Mouse (Mus musculus): ENCODE results near the gene Naga.
"Not testable (repeated sequence)": the region's sequence is repeated elsewhere in the genome, so short reads cannot be mapped to it uniquely, and the experiment has no call there.

Naga gene

DNA sequence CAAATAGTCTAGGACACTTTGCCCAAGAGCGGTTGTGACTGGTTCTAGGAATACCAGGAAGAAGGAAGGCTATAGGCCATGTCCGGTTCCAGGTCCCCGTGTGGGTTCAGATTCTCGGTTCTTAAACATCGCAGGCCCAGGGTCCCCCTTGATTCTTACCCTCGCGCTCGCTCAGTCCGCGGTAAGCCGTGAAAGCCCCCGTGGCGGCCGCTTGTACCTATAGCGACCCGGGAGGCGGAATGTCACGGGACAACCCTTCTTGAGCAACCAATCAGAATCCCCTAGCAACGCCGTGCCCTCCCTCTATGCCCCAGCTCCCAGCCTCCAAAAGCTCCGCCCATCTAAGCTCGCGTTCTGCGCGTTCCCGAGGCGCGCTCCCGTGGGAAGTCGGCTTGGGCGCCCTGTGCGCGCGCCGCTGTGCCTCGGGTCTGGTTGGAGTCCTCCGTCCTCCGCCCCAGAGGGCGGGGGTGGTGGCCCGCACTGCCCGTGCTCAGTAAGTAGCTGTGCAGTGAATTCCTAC lies at the start of gene Naga, which contains the start of the genes Pheta2 and Smdt1:
Gene Naga, minus strand, starts transcription at position 333 of the 520 bp plus-strand sequence.
Gene Pheta2, plus strand, starts transcription at position 350 of the 520 bp plus-strand sequence.
Gene Smdt1, plus strand, starts transcription at position 367 of the 520 bp plus-strand sequence.
- DNase-seq (ENCODE audit: low spot score), result peak; percentile 97

DNA sequence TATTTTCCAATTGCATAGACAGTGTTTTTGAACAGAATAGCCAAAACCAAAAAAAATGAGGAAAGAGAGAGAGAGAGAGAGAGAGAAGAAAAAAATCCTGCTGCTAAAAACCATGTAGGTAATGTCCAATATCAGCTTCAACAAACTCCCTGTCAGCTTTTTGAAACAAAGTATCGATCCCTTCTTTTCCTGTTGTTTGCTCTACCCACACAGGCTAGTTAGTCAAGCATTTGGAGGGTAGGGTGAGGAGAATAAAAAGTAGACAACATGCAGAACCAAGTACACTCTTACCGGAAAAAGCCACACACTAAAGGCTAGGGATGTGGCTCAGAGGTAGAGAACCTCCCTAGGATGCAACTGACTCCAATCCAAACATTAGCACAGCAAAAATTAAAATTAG lies 47.0 kb upstream of the Naga start:
- no peak for DNase-seq (ENCODE audit: low spot score)

DNA sequence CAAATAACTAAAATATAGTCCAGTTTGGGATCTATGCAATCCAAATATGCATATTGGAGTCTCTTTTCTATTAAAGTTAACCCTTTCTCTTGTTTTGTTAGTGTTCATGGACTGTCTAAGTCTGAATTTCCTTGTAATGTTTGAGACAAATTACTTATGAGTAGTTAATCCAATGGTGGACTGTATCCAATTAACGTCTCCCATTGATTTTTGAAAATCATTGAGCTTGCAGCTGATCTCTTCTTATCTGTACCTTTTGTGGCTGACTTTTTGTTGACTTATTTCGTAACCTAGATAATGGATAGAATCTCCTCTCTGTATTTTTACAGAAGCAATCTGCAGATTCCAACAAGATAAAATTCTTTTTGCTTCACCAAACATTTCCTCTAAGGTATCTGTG lies 43.7 kb upstream of the Naga start:
- no peak for DNase-seq (ENCODE audit: low spot score)

DNA sequence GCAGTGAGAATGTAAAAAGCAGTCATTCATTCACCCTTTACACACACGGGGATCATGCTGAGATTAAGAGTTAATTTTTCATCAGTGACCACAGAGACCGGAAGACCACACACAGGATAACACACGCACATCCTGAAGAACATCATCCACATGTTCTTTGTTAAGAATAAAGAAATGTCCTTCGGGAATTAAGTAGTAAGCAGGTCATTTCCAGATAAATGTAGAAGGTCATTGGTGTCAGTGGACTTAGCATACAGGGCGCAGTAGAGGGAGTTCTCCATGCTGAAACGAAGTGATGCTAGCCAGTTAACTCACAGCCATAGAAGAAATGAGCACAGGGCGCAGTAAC lies 42.0 kb upstream of the Naga start:
- DNase-seq (ENCODE audit: low spot score), result no peak

DNA sequence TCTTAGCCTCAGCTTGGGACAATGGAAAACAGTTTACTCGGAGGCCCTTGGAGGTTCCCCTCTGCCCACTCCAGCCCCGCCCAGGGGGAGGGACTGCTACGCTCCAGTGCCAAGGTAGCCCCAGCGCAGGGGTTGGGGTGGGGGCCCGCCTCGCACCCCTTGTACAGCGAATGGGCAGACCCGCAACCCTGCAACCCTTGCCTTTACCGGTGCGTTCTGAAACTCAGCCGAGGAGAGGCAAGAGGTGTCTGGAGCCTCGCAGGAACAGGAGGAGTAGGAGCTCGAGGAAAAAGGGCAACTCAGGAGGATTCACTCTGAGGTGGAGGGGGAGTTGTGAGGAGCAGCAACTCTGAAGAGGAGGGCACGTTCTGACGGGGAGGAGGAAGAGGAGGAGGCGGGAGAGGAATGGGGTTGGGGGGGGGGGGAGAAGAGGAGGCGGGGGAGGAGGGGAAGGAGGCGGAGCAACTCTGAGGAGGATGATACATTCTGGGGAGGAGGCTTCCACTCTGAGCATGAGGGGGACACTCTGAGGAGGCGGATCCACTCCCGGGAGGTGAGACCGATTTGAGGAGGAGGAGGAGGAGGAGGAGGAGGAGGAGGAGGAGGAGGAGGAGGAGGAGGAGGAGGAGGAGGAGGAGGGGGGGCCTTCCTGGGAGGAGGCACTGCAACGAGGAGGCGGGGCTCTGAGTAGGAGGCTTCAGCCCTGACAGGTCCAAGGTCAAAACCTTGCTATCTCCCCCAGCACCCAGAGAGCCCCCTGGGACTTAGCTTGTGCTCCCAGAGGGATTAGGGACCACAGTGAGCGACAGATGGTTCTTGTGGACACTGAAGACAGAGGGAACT lies 41.4 kb upstream of the Naga start, which contains the start of gene Cyp2d22:
Gene Cyp2d22, minus strand, starts transcription at position 390 of the 843 bp plus-strand sequence.
- peak; percentile 83 for DNase-seq (ENCODE audit: low spot score)

DNA sequence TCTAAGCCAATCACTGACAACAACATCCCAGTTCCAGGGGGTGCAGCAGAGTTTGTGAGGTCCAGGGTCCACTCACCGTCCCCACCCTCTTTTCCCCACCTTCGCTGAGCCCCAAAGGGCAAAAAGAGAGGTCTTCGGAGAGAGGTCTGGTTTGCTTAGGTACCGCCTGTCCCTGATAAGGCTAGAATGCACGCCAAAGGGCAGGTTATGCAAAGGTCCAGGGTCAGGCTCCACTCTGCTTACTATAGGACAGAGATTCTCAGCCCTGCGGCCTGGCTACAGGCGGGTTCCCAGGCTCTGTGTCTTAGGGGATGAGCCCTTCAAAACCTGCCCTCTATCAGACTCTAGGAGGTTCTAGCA lies 40.8 kb upstream of the Naga start:
- DNase-seq (ENCODE audit: low spot score), result peak; percentile 81

DNA sequence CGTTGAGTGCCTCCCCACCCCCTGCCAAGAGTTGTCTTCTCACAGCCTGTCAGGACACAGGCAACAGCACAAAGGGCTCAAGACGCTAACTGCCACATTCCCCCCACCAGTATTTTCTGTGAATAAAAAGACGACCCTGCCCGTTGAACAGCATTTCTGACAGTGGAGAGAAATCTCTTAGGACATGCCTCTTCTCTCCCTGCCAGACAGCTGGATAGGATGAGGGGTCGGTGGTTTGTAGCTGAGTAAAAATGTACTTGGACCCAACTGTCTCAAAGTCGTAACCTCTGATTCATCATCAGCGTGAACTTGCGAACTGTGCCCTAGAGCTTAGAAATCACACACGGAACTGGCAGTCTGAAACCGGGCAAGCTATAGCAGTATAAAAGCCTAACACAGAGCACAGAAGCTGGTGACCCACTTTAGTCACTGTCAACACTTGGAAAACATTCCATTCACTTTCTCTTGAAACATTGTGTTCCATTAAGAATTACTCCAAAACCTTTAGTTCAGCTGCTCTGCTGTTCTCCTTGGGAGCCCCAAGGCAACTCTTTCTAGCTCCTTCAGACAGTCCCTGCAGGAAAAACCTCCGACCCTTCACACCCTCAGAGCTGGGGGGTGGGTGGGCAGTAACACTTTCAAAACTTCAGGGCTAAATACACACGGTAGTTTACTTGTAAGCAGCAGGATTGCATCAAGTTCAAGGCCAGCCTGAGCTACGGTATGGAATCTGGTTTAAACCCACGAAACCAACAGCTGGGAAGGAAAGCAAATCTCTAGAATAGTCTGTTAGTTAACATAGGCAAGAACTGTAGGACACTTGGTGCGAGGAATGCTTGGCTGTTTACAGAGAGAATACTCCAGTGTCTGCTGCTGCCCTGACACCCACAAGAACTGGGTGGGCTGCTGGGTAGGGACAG lies 39.8 kb upstream of the Naga start:
- DNase-seq (ENCODE audit: low spot score), result peak; percentile 37

DNA sequence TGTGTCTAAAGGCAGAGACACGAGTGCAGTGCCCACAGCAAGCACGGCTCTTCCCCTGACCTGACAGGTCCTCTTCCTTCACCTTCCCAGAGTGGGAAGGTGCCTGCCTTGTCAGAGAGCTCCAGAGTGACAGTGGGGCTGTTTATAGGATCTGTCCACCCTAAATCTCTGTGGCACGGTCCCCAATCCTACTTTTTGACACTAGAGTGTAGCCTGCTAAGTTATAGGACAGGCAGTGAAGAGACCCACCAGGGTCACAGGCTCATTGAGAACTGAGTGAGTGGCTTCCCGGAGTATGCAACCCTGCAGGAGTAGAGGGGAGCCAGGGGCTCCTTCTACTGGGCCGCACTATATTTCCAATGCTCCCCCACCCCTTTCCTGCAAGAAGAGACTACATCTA lies 39.0 kb upstream of the Naga start:
- DNase-seq (ENCODE audit: low spot score), result no peak

DNA sequence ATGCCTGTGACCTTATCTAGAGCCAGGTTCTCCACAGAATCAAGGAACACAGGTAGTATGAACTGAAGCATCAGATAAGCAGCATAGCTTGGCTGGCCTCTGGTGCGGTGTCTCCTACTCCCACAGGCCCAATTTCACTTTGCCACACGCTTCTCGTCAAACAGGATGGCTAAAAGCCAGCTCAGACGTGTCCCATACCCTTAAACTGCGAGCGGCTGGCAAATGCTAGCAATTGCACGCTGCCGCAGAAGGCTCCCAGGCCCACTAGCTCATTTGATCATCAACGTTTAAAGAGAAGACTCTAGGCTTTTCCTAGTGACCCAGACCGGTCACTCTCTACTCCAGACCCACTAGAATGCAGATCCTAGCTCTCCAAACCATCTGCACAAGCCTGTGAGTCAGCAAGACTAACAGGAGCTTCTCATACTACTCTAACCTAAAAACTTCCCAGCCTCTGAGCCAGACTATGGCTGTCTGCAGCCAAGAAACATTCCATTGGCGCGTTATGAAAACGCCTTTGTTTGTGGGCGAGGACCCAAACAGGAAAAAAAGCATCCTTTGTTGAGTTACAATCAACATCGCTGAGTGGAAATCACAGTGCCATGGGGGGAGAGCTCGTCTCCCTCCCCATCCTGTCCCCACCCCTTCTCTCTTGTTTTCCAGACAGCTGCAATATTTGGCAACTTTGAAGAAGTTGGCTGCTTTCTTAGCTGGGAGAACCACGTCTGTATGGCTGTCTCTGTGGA lies 37.8 kb upstream of the Naga start:
- DNase-seq (ENCODE audit: low spot score), result no peak

DNA sequence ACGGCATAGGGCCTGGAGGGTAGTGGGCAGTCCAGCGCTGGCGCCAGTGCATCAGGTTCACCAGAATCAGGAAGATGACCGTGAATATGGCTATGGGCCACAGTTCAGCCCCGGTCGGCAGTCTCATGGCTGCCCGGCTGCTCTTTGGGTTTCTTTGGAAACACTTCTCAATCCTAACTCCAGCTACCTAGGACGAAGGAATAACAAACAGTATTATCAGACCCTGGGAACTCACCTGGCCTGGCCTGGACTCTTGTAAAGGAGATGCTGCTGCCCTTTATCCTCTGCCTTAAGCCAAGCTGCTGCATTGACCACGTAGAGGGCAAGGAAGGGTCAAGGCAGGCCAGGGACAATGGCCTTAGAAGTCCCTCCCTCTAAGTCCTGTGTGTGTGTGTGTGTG lies 37.1 kb upstream of the Naga start:
- no peak for DNase-seq (ENCODE audit: low spot score)

DNA sequence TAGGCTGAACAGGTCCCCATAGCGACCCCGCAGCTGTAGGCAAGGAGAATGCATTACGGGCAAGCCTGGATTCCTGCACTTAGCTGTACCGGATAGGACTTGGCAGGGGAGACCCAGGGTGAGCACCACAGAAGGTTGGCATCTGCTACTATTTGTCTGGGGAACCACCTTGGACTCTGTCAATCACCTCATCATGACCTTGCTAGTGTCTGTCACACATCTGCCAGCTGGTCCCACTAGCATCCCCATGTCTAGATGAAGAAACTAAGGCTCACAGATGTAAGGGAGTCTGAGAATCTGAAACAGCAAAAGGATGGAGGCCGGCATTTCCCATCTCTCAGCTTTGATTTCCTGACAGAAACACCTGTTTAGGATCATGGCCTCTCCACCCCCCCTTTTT lies 35.7 kb upstream of the Naga start:
- DNase-seq (ENCODE audit: low spot score), result no peak

DNA sequence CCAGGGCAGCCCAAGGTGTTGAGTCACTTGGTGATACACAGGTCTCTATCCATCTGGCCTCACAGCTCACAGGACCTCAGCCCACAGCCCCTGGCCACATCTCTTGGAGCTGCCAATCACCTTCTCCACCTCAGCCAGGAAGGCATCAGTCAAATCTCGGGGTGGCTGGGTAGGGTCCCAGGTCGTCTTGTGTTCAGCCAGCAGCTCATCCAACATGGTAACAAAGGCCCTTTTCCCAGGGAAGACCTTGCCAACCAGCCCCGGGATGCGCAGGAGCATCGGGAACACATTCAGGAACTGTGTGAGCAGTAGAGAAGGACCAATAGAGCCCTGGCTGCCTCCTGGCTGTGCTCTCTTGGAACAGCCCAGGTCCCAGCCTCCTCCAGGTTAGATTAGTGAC lies 34.3 kb upstream of the Naga start:
- no peak for DNase-seq (ENCODE audit: low spot score)

DNA sequence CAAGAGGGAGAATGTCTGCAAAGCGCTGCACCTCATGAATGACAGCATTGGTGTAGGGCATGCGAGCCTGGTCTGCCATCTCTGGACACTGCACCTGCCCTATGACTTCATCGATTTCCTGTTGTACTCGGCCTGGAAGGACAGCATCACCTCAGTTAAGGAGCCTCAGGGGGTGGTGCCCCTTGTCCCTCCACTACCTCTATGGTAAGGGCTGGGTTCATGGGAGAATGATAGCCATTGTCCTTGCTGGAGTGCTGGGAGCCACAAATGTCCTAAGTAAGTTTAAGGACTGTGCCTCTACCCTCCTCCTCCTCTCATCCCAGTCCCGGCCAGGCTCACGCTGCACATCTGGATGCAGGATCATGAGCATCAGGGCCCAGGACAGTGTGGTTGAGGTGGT lies 33.7 kb upstream of the Naga start:
- DNase-seq (ENCODE audit: low spot score), result no peak

DNA sequence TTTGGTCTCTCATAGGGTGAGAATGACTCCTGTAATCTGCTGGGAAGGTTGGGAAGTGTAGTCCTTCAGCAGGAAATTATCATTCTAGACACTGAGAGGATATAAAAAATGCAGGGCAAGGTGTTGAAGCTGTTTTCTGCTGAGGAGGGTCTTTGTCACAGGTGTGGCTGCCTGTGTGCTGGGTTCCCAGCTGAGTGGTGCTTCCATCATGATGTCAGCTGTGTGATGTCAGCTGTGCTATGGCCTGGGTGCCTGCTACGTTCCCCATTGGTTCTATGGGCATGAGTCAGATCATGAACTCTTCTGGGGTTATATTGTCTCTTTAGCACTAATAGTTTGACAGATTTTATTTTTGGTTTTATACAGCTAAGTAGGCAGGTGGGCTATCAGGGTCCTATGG lies 30.1 kb upstream of the Naga start:
- no peak for DNase-seq (ENCODE audit: low spot score)

DNA sequence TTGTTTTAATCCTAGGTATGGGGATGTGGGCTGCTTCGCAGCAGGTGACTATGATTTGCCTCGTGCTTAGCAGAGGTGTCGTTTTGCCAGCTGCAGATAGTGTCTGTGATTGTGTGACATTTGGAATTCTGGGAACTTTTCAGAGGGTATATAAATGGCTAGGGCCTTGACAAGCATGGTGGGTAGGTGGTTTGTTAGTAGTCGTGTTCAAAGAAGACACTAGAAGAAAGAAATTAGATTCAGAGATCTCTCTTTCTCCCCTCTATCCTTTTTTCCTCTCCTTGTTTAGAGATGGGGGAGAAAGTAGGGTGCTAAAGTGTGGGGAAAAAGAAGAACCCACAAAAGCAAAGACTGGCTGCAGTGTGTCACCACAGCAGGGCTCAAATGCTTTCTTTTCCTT lies 29.4 kb upstream of the Naga start:
- DNase-seq (ENCODE audit: low spot score), result no peak

DNA sequence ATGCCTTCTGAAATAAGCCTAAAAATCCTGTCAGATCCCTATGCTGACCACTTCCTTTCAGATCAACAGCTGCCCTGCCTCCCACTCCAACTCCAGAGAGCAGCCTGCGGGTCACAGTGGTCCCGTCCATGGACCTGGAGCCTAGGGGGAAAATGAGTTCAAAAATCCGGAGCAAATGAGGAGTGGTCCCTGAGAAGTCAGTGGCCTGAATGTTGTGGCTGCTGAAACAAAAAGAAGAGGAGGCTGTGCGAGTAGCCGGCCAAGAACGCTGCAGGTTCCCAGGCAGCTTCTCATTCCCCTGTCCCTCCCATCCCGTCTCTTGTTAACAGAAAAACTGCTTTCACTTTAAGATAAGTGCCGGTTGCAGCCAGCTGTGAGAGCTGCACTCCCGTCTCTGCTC lies 25.8 kb upstream of the Naga start:
- DNase-seq (ENCODE audit: low spot score), result not testable (repeated sequence)

DNA sequence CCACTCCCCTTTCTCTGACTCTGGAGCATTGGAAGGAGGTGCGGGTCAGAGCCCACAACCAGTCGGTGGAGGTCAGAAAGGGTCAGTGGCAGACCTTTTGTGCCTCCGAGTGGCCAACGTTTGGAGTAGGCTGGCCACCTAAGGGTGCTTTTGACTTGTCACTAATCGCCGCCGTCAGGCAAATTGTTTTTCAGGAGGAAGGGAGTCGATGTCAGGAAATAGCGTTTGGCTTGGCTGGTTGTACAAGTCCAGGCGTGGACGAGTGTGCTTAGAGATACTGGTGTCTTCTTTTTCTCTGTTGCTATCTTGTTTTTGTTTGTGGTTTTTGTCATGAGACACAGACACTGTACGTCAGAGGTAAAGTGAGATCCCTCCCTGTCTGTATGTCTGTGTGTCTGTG lies 25.1 kb upstream of the Naga start:
- DNase-seq (ENCODE audit: low spot score), result not testable (repeated sequence)

DNA sequence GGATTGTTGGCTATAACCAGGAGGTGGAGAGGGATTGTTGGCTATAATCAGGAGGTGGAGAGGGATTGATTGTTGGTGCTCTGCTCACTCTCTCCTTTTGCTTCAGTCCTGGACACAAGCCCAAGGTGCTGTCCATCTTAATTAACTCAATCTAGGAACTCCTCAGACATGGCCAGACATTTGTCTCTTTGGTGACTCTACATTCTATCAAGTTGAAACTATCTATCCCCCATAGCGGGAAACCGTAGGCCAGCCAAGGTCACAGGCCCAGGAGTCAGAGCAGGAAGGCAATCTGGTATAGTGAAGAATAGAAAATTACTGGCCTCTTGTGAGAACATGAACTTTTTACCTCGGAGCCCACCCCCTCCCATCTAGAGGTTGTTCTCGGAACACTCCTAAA lies 23.5 kb upstream of the Naga start:
- no peak for DNase-seq (ENCODE audit: low spot score)

DNA sequence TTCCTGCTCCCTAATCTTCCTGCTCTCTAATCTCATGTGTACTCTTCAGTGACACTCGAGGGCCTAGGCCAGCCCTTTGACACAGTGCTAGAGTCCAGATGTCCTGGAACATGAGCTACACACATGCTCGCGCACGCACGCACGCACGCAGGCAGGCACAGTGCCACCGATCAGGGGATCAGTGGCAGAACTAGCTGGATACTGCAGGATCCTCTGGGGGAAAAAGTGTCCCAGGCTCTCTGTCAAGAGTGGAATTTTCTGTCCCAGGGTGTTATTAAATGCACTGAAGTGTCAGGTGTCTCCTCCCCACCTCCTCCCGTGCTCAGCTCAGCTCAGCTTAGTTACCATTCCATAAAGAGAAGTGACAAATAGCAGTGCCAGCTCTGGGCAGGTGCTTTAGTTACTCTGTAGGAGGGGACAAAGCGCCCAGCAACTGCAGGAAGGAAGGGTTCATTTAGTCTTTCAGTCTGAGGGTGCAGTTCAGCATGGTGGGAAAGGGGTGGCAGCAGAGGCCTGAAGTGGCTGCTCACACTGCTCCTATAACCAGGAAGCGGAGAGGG lies 22.8 kb upstream of the Naga start:
- no peak for DNase-seq (ENCODE audit: low spot score)

DNA sequence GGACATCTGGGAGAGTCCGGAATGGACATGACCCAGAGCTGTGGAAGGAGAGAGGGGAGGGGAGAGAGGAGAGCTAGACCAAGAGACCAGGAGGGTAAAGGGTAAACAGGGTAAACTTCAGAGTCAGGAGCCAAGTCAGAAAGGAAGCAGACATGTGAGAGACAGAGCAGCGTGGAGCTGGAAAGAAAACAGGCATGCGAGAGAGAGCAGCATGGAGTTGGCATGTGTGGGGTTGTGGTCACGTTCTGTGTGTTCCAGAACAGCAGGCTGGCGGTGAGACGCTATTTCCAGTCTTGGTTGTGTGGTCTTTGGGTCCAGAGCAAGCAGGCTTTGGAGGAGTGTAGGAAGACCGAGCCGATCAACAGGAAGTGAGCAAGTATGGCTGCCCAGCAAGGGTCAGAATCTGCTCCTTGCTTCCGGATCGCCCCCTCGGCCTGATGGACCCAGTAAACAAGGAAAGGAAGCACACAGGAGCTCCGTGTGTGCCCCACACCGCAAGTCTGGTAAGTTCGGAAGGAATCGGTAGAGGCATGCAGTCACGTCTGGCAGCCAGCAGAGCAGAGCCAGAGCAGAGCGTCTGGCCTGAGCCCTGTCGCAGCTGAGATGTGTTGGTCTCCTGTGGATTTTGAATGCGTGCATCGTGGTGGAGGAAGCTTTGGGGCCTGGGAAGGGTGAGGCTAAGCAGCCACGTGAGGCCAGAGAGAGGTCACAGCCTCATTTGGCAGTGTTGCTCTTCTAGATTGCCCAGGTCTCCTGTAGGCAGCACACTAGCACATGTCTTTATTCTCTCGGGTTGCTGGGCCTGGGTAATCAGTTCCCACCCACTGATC lies 19.9 kb upstream of the Naga start:
- no peak for DNase-seq (ENCODE audit: low spot score)

Data from yolk sac, embryonic 10.5 days (tissue).